Mouse (Mus musculus) frontal cortex, postnatal 36 days (tissue): ENCODE measurements around the gene Cdk4.

Experiments used
- DNase-seq, 2 experiments: peaks; one replicate each; pipeline ENCODE4 v3.0.0; 2022; ENCODE audit warnings: low spot score in 2 of 2

The Cdk4 gene

DNA sequence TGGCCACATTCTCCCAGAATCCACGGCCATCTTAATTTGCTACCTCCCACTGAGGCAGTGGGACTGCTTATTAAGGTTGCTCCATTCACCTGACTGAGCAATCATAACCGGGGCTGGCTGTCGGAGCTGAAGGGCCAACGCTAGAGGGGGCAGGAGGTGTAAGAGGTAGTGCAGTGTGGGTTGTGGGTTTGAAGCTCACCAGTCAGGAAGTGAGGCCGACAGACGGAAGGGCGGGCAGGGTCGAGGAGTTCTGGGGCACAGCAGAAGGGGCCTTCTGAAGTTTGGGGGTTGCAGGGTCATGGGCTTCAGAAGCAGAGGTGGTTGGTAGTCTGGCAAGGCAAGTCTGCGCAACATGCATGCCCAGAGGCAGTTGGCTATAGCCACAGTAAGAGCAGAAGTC lies 11.7 kb downstream of the Cdk4 start, which contains the start of gene Agap2:
TSS of gene Agap2 (plus strand) at position 205 of the 400 bp plus-strand sequence.
- DNase-seq: no peak

DNA sequence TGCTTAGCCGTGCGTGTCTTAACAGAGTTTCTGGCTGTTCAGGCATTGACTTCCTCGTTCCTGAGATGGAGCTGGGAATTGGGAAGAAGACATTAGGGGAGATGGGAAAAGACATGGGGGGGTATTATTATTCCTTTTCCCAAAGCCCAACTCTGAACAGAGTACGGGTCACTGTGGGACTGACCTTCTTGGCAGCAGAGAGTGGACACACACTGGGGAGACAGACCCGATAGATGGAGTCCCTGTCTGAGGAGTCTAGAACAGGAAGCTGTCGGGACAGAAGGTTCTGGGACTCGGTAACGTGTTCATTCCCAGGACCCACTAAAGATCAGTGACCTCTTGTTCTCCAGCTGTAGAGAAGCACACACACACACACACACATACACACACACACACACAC lies 12.3 kb downstream of the Cdk4 start:
- no peak for DNase-seq

DNA sequence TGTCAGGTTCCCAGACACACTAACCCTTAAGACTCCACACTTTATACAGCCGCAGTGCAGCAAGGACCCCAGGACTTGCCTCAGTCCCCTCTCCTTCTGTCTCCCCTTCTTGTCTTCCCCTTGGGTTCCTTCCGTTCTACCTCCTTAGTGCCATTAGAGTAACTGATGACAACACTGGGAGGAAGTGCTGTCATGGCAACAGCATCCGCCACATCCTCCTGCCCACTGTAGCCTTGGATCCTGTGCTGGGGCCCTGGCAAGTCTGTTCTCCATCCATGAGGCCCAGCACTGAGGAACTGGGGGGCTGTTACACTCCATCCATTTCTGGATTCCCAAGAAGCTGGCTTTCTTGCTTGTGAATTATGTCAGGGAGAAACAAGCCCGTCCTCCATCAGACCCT lies 12.7 kb downstream of the Cdk4 start:
- no peak for DNase-seq

DNA sequence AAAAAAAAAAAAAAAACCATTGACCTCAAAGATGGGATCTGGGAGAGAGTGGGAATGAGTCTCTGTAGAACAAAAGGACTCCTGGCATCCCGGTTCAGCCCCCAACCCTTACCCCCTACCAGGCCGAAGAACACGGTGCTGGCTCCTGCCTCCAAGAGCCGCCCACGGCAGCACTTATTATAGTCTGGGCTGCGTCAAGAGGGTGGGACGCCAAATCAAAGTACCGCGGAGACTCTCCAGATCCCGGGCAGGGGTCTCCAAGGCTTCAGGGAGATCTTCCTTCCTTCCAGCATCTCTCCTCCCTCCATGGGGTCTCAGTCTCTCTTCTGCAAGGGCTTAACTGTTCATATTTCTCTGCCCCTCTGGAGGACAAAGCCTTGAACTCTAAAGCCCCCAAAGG lies 14.2 kb downstream of the Cdk4 start:
- DNase-seq: peak in 1 of 2 experiments; percentile 51

DNA sequence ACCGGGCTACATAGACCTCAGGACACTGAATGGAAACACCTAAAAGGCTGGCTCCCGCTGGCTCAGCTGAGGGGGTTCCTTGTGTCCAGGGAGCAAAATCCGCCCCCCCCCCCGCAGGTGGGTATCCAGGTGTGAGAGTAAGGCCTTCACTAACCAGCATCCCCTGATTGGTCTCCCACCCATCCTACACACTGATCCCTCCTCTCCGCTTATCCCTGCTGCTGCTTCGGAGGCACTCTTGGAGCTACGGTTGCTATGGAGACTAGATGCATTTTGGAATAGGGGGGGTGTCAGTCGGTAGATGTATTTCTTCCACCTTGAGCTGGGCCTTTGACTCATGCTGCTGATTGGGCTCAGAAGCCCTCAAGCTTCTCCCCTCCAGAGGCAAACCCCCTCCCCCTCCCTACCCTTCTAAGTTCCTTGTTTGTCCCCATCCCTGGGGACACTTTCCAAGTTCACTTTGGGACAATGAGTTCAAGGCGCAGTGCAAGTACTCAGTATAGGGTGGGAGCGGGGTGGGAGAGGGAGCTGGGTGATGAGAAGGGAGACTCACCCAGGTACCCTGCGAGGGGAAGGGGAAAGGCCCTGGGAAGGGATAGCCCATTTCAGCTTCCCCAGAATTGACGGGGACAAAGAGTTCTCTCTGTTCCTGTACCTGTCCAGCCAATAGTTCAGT lies 14.8 kb downstream of the Cdk4 start:
- DNase-seq: peak in 1 of 2 experiments; percentile 66

DNA sequence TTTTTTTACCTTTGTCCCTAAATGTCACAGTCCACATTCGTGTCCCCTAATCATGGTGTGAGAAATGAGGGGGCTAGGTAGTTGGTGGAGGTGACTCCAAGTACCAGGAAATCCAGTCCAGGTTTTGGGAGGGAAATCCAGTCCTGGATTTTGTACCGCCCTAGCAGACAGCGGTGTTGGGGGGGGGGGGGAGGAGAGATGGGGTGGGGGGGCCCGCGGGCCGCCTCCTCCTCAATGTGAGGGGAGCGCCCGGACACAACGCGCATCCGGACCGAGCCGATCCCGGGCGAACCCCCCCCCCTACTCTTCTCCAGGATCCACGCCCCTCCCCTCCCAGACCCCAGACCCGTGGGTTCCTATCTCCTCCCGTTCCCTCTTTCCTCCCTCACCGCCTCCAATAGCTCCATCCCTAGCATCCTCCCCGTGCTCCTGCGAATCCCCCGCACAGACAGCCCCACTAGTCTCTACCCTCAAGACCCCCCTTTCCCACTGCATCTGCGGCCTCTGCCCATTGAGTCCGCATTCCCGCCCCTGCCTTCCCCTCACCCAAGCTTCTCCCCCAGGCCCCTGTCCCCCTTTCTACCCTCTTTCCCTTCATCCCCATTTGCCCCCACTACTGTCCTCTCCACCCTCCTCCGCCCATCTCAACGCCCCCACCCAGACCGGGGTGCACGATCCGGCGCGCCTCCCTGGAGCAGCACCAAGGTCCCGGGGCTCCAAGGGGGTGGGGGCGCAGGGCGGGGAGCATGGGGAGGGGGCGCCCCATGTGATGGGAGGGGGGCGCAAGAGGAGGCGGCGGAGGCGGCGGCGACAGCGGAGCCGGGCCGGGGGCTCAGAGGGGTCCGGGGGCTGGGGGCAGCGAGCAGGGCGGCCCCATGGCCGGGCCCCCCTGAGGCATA lies 15.6 kb downstream of the Cdk4 start:
- peak in 1 of 2 experiments; percentile 75 for DNase-seq

DNA sequence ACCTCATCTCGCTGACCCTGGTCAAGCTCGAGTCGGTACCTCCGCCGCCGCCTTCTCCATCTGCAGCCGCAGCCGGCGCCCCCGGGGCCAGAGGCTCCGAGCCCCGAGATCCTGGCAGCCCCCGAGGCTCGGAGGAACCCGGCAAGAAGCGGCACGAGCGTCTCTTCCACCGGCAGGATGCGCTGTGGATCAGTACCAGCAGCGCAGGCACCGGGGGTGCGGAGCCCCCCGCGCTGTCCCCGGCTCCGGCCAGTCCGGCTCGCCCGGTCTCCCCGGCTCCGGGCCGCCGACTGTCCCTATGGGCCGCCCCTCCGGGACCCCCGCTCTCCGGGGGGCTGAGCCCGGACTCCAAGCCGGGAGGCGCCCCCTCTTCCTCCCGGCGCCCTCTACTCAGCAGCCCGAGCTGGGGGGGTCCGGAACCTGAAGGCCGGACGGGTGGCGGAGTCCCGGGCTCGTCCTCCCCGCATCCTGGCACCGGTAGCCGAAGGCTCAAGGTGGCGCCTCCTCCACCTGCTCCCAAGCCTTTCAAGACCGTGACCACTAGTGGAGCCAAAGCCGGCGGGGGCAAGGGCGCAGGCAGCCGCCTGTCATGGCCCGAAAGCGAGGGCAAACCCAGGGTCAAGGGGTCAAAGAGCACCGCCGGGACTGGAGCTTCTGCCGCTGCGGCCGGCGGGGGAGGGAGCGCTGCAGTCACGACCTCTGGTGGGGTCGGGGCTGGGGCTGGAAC lies 16.5 kb downstream of the Cdk4 start:
- no peak for DNase-seq

DNA sequence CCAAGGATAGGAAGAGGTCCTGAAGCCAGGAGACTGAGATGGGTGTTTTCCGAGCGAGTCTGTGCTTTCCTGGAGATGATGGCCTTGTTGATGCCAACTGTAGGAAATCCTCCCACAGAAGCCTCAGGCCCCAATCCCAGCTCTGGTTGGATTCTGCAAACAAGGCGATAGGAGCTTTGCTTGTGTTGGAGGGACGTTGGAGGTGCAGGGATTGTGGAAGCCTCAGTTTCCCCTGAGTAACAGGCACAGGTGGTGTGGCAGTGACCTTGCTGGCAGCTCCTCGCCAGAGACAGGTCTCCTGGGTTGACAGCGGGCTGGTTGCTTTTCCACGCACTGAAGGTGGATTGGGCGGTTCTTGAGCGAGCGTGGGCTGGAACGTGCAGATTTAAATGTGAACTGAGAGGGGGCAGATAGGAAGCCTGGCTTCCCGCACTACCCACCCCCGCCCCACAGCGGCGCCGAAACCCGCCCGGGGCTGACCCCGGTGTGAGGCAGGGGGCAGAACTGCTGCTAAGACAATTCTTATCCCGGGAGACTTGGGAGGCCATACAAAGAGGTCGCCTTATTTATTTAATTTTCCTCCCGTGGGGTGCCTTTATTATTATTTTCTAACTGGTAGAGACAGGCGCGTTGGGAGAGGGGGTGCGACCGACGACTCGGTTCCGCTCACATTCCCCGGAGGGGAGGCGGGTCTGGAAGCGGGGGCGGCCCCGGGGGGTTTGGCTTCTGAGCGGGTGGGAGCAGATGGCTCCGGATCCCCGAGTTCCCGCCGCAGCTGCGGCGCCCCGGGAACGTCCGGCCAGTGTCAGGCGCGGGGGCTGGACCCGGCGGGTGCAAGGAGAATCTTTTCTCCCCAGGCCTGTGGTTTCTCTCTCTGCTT lies 17.8 kb downstream of the Cdk4 start:
- peak in 1 of 2 experiments; percentile 68 for DNase-seq

DNA sequence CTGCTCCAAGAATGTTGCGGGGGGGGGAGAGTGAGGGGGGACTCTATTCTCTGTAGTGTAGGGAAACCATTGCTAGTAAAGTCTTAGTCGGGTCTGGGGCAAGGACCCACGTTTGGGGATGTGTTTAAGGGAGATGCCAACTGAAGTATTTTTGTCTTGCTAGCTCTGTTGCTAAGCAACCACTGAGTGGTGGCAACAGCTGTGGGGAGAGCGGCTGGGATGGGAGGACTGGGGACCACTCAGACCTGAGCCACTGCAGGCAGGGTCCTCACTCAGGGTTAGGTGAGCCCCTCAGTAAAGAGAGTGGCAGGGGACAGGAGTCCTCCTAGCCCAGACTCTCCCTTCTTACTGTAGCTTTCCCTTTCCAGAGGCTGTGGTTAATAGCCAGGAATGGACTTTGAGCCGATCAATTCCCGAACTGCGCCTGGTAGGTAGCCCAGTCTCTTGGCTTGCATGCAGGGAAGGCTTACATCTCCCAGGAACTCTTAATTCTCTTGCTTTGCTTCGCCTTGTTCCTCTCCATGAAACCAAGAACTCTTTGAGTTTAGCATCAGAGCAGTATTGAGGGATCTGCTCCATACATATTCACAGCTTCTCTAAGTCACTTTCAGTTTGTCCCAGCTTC lies 18.8 kb downstream of the Cdk4 start:
- DNase-seq: no peak

DNA sequence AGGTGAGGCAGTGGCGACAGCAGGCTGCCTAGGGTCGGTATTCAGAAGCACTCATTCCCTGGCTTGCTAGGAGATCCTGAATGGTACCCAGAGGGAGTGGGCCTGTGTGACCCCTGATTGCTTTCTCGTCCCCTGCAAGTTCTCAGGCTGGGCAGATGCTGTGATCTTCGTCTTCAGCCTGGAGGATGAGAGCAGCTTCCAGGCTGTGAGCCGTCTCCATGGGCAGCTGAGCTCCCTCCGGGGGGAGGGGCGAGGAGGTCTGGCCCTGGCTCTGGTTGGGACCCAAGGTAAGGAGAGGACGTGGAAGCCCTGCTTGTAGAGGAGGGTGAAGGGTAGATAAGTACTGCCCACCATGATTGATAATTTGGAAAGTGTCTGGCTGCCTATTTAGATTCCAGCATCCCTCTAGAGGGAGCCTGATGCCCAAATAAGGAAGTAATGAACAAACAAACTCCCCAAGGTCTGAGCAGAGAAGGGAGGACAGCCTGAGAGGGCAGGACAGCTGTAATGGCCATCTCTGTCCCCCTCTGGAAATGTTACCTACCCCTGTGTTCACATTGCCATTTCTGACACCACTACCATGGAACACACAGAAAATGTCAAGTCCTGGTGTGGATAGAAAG lies 20.1 kb downstream of the Cdk4 start:
- no peak for DNase-seq

DNA sequence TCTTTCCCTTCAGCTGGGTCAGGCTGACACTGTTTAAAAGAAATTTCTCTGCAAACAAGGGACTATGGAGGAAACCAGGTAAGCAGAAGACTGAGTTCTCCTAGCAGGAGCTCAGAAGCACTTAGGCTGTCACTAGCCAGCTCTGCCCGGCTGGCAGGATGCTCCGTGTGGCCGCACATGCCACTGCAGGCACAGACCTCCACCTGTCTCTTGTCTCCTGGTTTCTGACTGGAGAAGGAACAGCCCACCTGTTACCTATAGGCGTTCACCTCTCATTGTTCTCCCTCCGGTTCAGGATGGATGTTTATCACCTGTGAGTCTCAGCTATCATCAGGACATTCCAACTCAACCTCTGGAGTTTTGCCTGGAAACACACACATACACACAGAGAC lies 20.6 kb downstream of the Cdk4 start:
- DNase-seq: no peak

DNA sequence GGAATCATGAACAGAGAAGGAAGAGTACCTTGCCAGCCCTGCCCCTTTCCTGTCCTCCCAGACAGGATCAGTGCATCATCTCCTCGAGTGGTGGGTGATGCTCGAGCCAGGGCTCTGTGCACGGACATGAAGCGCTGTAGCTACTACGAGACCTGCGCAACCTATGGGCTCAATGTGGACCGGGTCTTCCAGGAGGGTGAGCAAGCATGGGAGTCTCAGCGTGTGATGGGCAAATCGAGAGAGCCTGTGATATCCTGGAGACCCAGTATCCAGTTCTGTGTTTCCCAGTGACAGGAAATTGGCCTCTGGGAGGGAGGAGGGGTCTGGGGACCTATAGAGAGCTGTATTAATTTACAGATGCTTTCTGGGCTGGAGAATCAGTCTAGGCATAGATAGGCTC lies 21.7 kb downstream of the Cdk4 start:
- no peak for DNase-seq

DNA sequence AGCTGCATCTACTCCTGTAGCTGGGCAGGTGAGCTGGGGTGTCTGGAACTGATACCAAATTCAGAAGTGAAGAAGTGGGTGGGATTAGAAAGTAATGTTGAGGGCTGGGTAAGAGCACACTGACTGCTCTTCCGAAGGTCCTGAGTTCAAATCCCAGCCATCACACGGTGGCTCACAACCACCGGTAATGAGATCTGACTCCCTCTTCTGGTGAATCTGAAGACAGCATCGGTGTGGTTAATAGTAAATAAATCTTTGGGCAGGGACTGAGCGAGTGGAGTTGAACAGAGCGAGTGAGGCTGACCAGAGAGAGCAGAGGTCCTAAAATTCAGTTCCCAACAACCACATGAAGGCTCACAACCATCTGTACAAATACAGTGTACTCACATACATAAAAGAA lies 22.3 kb downstream of the Cdk4 start:
- no peak for DNase-seq

DNA sequence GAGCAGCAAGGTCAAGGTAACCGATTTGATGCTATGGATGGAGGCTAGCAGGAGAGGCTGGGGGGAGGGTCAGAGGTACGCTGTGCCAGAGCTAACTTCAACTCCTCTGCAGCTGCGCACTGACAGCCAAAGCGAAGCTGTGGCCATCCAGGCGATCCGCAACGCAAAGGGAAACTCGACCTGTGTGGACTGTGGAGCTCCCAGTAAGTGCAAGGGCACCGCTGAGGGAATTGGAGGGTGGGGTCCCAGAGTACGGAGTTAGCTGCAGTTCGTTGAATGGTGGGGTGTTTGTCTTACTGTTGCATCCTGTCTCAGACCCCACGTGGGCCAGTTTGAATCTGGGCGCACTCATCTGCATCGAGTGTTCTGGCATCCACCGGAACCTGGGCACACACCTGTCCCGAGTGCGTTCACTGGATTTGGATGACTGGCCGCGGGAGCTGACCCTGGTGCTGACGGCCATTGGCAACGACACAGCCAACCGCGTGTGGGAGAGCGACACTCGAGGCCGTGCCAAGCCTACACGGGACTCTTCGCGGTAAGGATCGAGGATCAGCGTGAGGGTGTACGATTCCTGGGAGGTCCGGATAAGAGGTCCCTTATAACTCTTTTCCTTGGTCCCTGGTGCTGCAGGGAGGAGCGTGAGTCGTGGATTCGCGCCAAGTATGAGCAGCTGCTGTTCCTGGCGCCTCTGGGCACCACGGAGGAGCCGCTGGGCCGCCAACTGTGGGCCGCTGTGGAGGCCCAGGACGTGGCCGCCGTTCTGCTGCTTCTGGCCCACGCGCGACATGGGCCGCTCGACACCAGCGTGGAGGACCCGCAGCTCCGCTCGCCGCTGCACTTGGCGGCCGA lies 27.5 kb downstream of the Cdk4 start:
- peak; percentile 60 for DNase-seq

DNA sequence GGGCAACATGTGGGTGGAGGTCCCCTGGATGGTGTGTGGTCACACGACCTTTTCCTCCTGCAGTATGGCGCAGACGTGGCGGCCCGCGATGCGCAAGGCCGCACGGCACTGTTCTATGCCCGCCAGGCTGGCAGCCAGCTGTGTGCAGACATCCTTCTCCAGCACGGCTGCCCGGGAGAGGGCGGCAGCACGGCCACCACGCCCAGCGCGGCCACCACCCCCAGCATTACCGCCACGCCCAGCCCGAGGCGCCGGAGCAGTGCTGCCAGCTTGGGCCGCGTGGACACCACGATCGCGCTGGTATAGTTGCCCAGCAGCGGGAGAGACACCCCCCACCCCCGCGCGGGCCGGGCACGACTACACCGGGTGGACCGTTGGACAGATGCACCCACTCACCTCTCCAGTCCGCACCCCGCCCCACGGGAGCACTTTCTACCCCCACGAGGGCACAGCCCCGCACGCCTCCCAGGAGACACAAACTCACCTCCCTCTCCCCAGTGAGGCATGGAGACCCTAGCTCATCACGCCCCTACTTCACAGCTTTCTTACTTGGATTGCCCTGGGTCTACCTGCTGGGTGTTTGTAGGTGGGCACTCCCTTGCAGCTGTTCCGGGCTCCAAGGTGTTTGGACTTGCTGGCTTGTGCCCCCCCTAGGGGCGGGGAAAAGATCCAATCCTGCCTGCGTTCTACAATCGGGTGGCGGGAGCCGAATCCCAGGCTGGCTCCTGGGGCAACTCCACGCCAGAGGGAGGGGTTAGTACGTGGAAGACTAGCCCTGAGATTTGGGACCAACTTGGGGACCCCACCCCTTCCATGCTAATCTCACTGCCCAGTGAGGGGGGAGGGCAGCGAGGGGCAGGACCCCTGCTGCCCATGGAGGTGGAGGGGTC lies 28.4 kb downstream of the Cdk4 start:
- DNase-seq: peak in 1 of 2 experiments; percentile 51

DNA sequence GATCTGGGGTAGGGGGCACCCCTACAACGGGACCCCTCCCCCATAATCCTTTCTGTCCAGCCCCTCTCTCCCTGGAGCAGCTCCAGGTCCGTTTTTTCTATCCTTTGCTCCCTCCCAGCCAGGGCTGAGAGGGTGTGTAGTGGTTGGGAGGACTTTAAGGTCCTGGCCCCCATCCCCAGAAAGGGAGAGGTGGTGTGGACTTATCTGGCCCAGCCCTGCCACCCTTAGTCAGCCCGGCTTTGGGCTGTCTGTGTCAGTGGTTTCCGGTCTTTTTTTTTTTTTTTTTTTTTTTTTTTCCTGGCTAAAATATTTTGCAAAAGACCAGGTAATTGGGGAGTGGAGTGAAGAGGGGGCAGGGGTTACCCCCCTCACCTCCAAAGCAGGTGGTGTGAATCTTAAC lies 29.4 kb downstream of the Cdk4 start:
- DNase-seq: no peak

DNA sequence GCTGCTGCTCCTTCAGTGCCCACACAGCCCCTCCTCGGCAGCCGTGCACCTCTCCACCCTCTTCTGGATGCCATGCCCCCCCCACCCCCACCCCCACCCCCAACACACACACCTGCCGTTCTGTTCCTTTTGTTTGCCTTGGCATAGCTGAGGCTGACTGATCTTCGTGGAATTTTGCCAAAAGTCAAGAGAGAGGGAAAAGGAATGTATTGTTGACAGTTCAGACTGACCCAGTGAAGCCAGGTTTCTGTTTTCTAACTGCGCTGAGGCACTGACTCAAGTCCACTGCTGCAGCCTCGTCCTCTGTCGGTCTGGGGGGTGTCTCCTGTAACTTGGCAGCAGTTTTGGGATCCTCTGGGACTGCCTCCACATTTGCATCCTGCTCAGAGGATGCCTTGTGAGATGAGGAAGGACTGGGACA lies 31.1 kb downstream of the Cdk4 start:
- no peak for DNase-seq

DNA sequence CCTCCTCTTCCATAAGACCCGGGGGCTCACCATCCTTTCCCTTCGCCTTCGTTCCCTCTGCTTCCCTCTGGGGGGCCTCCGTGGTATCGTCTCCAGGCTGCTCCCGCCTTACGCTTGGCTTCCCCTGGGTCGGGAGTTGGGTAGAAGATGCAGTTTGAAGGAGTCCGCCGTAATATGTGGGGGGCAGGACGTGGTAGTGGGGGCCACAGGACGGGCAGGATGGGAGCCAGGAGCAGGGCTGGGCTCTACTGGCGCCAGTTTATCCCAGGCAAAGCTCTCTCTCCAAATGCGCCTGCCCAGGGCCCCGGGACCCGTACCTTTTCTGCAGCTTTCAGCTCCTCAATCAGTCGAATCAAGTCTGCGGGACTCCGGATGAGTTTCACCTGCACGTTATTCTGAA lies 35.2 kb downstream of the Cdk4 start:
- DNase-seq: no peak

DNA sequence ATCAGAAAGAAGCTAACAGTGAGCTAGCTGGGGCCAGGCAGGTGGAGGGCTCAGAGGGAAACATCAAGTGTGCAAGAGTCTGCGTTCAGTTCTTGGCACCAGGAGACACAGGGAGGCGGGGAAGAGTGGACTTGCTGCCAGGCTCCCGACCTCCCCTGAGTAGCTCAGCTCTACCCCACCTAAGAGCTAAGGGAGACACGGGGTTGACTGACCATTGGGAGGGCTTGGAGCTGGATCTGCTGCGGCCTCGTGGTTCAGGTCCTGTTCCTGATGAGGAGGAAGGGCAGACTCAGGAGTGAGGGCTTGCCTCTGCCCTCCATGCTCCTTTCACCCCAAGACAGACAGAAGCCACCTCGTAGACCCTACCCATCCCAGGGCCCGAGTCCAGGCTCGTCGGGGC lies 35.9 kb downstream of the Cdk4 start:
- DNase-seq: no peak
